Mouse (Mus musculus) urinary bladder, postnatal 36 days (tissue): ENCODE results near the gene Brip1.
"Not testable (repeated sequence)": the region's sequence is repeated elsewhere in the genome, so short reads cannot be mapped to it uniquely, and the experiment has no call there.

ENCODE experiments used
- DNase-seq, 2 experiments: peaks; one replicate each; pipeline ENCODE4 v3.0.0; 2022; ENCODE audit warnings: low spot score in 2 of 2, mixed read lengths in 1 of 2

Brip1 gene

GRCm38 (mm10) chr11:86201037-86201786 lies at the start of gene Brip1:
TSS of gene Brip1 (minus strand) at chr11:86201193.
- peak; percentile 85 to 91 for DNase-seq

GRCm38 (mm10) chr11:86232446-86232845 lies 31.5 kb upstream of the Brip1 start:
- no peak for DNase-seq

- no peak for DNase-seq
Observed at GRCm38 (mm10) chr11:86231781-86232350, 30.9 kb upstream of the Brip1 start.

- no peak for DNase-seq
Observed at GRCm38 (mm10) chr11:86226646-86227180, 25.7 kb upstream of the Brip1 start.

GRCm38 (mm10) chr11:86225761-86226160 lies 24.8 kb upstream of the Brip1 start:
- no peak for DNase-seq

GRCm38 (mm10) chr11:86211803-86212202 lies 10.8 kb upstream of the Brip1 start:
- DNase-seq, result no peak

- no peak for DNase-seq
Observed at GRCm38 (mm10) chr11:86209123-86209522, 8.1 kb upstream of the Brip1 start.

- no peak for DNase-seq
Observed at GRCm38 (mm10) chr11:86205876-86206275, 4.9 kb upstream of the Brip1 start.

GRCm38 (mm10) chr11:86205031-86205430 lies 4.0 kb upstream of the Brip1 start:
- no peak for DNase-seq

- no peak for DNase-seq
Observed at GRCm38 (mm10) chr11:86201901-86202675, 1.1 kb upstream of the Brip1 start.

- DNase-seq, result no peak
Observed at GRCm38 (mm10) chr11:86200460-86201021, 452 bp downstream of the Brip1 start.

GRCm38 (mm10) chr11:86199733-86200132 lies 1.3 kb downstream of the Brip1 start:
- DNase-seq, result no peak

GRCm38 (mm10) chr11:86185224-86185623 lies 15.8 kb downstream of the Brip1 start:
- not testable (repeated sequence) for DNase-seq

- no peak for DNase-seq
Observed at GRCm38 (mm10) chr11:86175833-86176232, 25.2 kb downstream of the Brip1 start.

GRCm38 (mm10) chr11:86174173-86174572 lies 26.8 kb downstream of the Brip1 start:
- DNase-seq, result peak; percentile 49 to 56

- no peak for DNase-seq
Observed at GRCm38 (mm10) chr11:86170743-86171142, 30.2 kb downstream of the Brip1 start.

GRCm38 (mm10) chr11:86160251-86160650 lies 40.7 kb downstream of the Brip1 start:
- DNase-seq, result no peak

- DNase-seq, result no peak
Observed at GRCm38 (mm10) chr11:86158950-86159349, 42.0 kb downstream of the Brip1 start.

- DNase-seq, result no peak
Observed at GRCm38 (mm10) chr11:86155638-86156037, 45.4 kb downstream of the Brip1 start.

- DNase-seq, result peak; percentile 6 to 31
Observed at GRCm38 (mm10) chr11:86131324-86131723, 69.7 kb downstream of the Brip1 start.

- no peak for DNase-seq
Observed at GRCm38 (mm10) chr11:86117078-86117869, 83.7 kb downstream of the Brip1 start.
